ENCODE assay signal across 27 mouse cellular contexts in the genomic region with DNA sequence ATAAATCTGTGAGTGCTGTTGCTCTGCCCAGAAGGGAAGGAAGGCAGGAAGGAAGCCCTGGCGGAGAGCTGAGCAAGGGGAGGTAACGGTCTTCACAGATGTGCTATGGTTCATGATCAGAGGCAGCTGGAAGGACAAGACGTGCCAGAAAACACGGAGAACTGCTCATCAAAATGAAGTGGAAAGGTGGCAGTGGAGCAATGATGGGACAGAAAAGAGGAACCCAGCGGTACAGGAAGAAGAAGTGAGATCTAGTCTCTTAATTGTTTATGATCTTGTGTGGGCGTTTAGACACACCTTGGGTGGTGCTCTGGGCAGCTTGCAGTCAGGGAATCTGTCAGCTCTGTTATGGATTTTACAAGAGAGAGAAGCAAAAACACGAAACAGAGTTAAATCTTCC. TPM values are rescaled to one million over a fixed set of nuclear protein-coding genes. Genes with fewer than 3 reads are reported as not detected.
A peak's percentile ranks its signal among the peaks of the same experiment; 100 is the strongest.
DNase-seq lines count a peak whose midpoint lies in the region; ATAC-seq and TF ChIP-seq lines count a peak whose summit lies in the region.
"Had no signal": no experiment of that assay in that cellular context is flagged by ENCODE, and none has a peak within 500 bp of the region (broad histone marks: within the 10 kb centered on the region; RNA-seq: fewer than 3 reads in every experiment).

No protein-coding gene starts in this region.

- H3K4me1 ChIP-seq in CH12.LX (ENCODE audit: control insufficient read depth in 1 of 2, insufficient read depth in 2 of 2) = peaks cover 3 to 8% of the 10 kb centered on the region in 2 experiments; a peak in 2 of 4 replicates
- H3K4me1 ChIP-seq in bone marrow, adult 2 months (ENCODE audit: control insufficient read depth, insufficient read depth, low read length) = peaks cover 3% of the 10 kb centered on the region
- H3K4me1 ChIP-seq in hindbrain, embryonic 13.5 days (replicated peaks) = 0 out of 2 replicates have a peak, but pooled peaks cover 5% of the 10 kb centered on the region
- H3K4me1 ChIP-seq: embryonic facial prominence, embryonic 10.5 days had no signal

- no peaks in the 10 kb centered on the region for H3K36me3 ChIP-seq in CH12.LX (replicated peaks in 1 of 2; ENCODE audit: control insufficient read depth in 1 of 2, insufficient read depth in 1 of 2, low read length in 1 of 2)
- H3K36me3 ChIP-seq in hindbrain, embryonic 13.5 days = no peaks in the 10 kb centered on the region
- H3K36me3 ChIP-seq: embryonic facial prominence, embryonic 10.5 days; stomach, embryonic 15.5 days had no signal

- in situ Hi-C loops in CH12.LX (cut with MboI; ENCODE audit: low pct_ligation_motif_present, low pct_unique_long_range_greater_than_20kb, low sequenced_read_pairs) = no loop called here

- no peaks in the 10 kb centered on the region for H3K79me2 ChIP-seq in CH12.LX (replicated peaks; ENCODE audit: control insufficient read depth, extremely low read depth, insufficient read depth, poor library complexity, severe bottlenecking)

- dilution Hi-C loops in CH12.LX (cut with MboI; ENCODE audit: extremely low pct_ligation_motif_present, extremely low pct_unique_long_range_greater_than_20kb, low sequenced_read_pairs) = no loop called here

- no peak overlapping the region for H3K27ac ChIP-seq in CH12.LX (ENCODE audit: insufficient read depth, low read depth)
- H3K27ac ChIP-seq in bone marrow, adult 2 months (ENCODE audit: control insufficient read depth, insufficient read depth, low read depth, low read length, poor library complexity) = peak overlapping the region; percentile 66
- H3K27ac ChIP-seq in hindbrain, embryonic 13.5 days = no peak overlapping the region
- H3K27ac ChIP-seq: embryonic facial prominence, embryonic 10.5 days; gastrocnemius, adult 2 months; stomach, embryonic 15.5 days had no signal

- no peak overlapping the region for H3K4me3 ChIP-seq in CH12.LX (replicated peaks in 1 of 3; ENCODE audit: low read depth in 2 of 3, low read length in 2 of 3, poor library complexity in 1 of 3)
- H3K4me3 ChIP-seq in bone marrow, adult 2 months (replicated peaks; ENCODE audit: control insufficient read depth, low read depth, low read length) = no peak overlapping the region
- H3K4me3 ChIP-seq in hindbrain, embryonic 13.5 days = no peak overlapping the region
- H3K4me3 ChIP-seq: embryonic facial prominence, embryonic 10.5 days; gastrocnemius, adult 2 months; stomach, embryonic 15.5 days had no signal

- peak; percentile 91 for ATAC-seq in neutrophil, adult 5-6 weeks (ENCODE audit: extremely low read depth, insufficient number of reproducible peaks, low FRiP score, poor library complexity, severe bottlenecking)
- ATAC-seq in hindbrain, embryonic 13.5 days (ENCODE audit: low FRiP score) = no peak
- ATAC-seq: inflammation-experienced regulatory T-cells, adult 6 months; midbrain, embryonic 16.5 days had no signal

- no peak for TF ChIP-seq CTCF in CH12.LX (conservative IDR thresholded peaks at IDR 0.05 in 1 of 2, IDR thresholded peaks at IDR 0.05 in 1 of 2; ENCODE audit: low read depth in 2 of 2, low read length in 2 of 2)
- no peak for TF ChIP-seq CTCF in bone marrow, adult 2 months (IDR thresholded peaks at IDR 0.05; ENCODE audit: control insufficient read depth, insufficient read depth, low read length)

- no peak for TF ChIP-seq RAD21 in CH12.LX (IDR thresholded peaks at IDR 0.05; ENCODE audit: low read depth, low read length)

- WGBS in bone marrow, adult 2 months = 17% methylated on average over 7 of the region's 7 CpGs
- WGBS in hindbrain, embryonic 13.5 days = 88% methylated on average over 7 of the region's 7 CpGs

- TF ChIP-seq EP300 in CH12.LX (IDR thresholded peaks at IDR 0.05; ENCODE audit: low read length) = no peak; the same call in 1 of the 2 replicates

- H3K9ac ChIP-seq in CH12.LX (ENCODE audit: insufficient read depth, low read depth) = no peak overlapping the region
- no peak overlapping the region for H3K9ac ChIP-seq in hindbrain, embryonic 13.5 days
- H3K9ac ChIP-seq: stomach, embryonic 15.5 days had no signal

- peaks cover 2% of the 10 kb centered on the region for H3K9me3 ChIP-seq in CH12.LX (replicated peaks; ENCODE audit: low read length)
- no peaks in the 10 kb centered on the region for H3K9me3 ChIP-seq in hindbrain, embryonic 13.5 days
- H3K9me3 ChIP-seq: stomach, embryonic 15.5 days had no signal

- no peak for TF ChIP-seq POLR2A in CH12.LX (IDR thresholded peaks at IDR 0.05; ENCODE audit: low read depth, low read length)
- TF ChIP-seq POLR2A in bone marrow, adult 2 months (IDR thresholded peaks at IDR 0.05; ENCODE audit: borderline replicate concordance, control insufficient read depth, low read depth, low read length) = no peak

- no peaks in the 10 kb centered on the region for H3K27me3 ChIP-seq in CH12.LX (replicated peaks)
- H3K27me3 ChIP-seq in hindbrain, embryonic 13.5 days = no peaks in the 10 kb centered on the region
- H3K27me3 ChIP-seq: stomach, embryonic 15.5 days had no signal

- DNase-seq in lung, postnatal 36 days = peak; percentile 49
- DNase-seq in lung, adult 18-20 months = no peak
- DNase-seq in CH12.LX (ENCODE audit: extremely low read depth) = peak; percentile 35
- DNase-seq in urinary bladder, postnatal 14 days (ENCODE audit: low spot score) = no peak
- DNase-seq: adrenal gland, adult 2 months; cerebellum, adult 8-10 months; gastrocnemius, adult 2 months; kidney, postnatal 4 days; layer of hippocampus, adult 9-11 months; retina, postnatal 1 day; thymus, adult 2 months had no signal

- H3K4me2 ChIP-seq in CH12.LX (ENCODE audit: insufficient read depth, low read depth, poor library complexity, severe bottlenecking) = no peak overlapping the region
- no peak overlapping the region for H3K4me2 ChIP-seq in hindbrain, embryonic 13.5 days
- H3K4me2 ChIP-seq: liver, embryonic 11.5 days; stomach, embryonic 15.5 days had no signal

TF ChIP-seq in CH12.LX, 34 proteins besides CTCF, POLR2A, EP300 and RAD21:
- TF ChIP-seq CHD1 (IDR thresholded peaks at IDR 0.05; ENCODE audit: low read depth, low read length) (no peak), RCOR1 (conservative IDR thresholded peaks at IDR 0.05; ENCODE audit: low read depth, low read length) (no peak), MYC (IDR thresholded peaks at IDR 0.05; ENCODE audit: low read depth, low read length) (no peak), MAX (IDR thresholded peaks at IDR 0.05; ENCODE audit: low read length) (no peak), USF2 (conservative IDR thresholded peaks at IDR 0.05; ENCODE audit: low read depth, low read length) (no peak), HCFC1 (IDR thresholded peaks at IDR 0.05; ENCODE audit: low read depth, low read length) (no peak), MXI1 (IDR thresholded peaks at IDR 0.05; ENCODE audit: low read depth, low read length) (no peak), ZKSCAN1 (IDR thresholded peaks at IDR 0.05; ENCODE audit: borderline replicate concordance, low read depth, low read length) (no peak), ZMIZ1 (IDR thresholded peaks at IDR 0.05; ENCODE audit: low read depth, low read length) (no peak), ELF1 (IDR thresholded peaks at IDR 0.05; ENCODE audit: low read depth, low read length) (no peak), GABPA (IDR thresholded peaks at IDR 0.05; ENCODE audit: insufficient replicate concordance, low read depth, low read length) (no peak), UBTF (IDR thresholded peaks at IDR 0.05; ENCODE audit: low read depth, low read length) (no peak), ETS1 (conservative IDR thresholded peaks at IDR 0.05; ENCODE audit: low read depth, low read length) (no peak), JUND (conservative IDR thresholded peaks at IDR 0.05; ENCODE audit: low read depth, low read length) (no peak)

RNA-seq across cellular contexts. Expression of gene Cd244a, which starts 7.7 kb away (rescaled TPM):
- 0.21 and 0.34 TPM in 2 replicates for total RNA-seq in CH12.LX (2012; rRNA removed)
- 0.45 and 0.64 TPM in 2 replicates for total RNA-seq in CH12.LX (2014; rRNA removed)
- 0.41 and 0.74 TPM in 2 replicates for polyA plus RNA-seq in CH12.LX (2012; ENCODE audit: insufficient read length, low read depth)
- polyA plus RNA-seq in bone marrow, adult 2 months (2011; ENCODE audit: insufficient read depth, insufficient read length, low replicate concordance, missing spikeins) = 1.9 and 4.0 TPM in 2 replicates
- 126 and 134 TPM in 2 replicates for total RNA-seq in neutrophil, adult 5-6 weeks (2017)
- polyA plus RNA-seq in hindbrain, embryonic 13.5 days (2015; fragmentation: Nextera tagmentation; extraction: Ambion mirVana) = 0.04 TPM in 1 of 2 replicates, not detected in the other
- polyA plus RNA-seq: embryonic facial prominence, embryonic 10.5 days; forebrain, embryonic 11.5 days; hindbrain, embryonic 11.5 days; kidney, embryonic 14.5 days; limb, embryonic 11.5 days; midbrain, embryonic 16.5 days had no signal

RNA-seq across cellular contexts. Expression of gene Itln1, which starts 16.2 kb away (rescaled TPM):
- total RNA-seq in CH12.LX (2012; rRNA removed) = not detected in 2 replicates
- not detected in 2 replicates for total RNA-seq in CH12.LX (2014; rRNA removed)
- polyA plus RNA-seq in CH12.LX (2012; ENCODE audit: insufficient read length, low read depth) = not detected in 2 replicates
- polyA plus RNA-seq in bone marrow, adult 2 months (2011; ENCODE audit: insufficient read depth, insufficient read length, low replicate concordance, missing spikeins) = not detected in 2 replicates
- not detected in 2 replicates for total RNA-seq in neutrophil, adult 5-6 weeks (2017)
- polyA plus RNA-seq in hindbrain, embryonic 13.5 days (2015; fragmentation: Nextera tagmentation; extraction: Ambion mirVana) = not detected in 2 replicates
- total RNA-seq: adrenal gland, adult 2 months; gastrocnemius, adult 2 months; heart, adult 8-10 months; left cerebral cortex, adult 8-10 months had no signal
- polyA plus RNA-seq: adrenal gland, adult 2 months; embryonic facial prominence, embryonic 10.5 days; forebrain, embryonic 11.5 days; heart, postnatal 0 days; hindbrain, embryonic 11.5 days; inflammation-experienced regulatory T-cells, adult 6 months; kidney, embryonic 14.5 days; limb, embryonic 11.5 days; liver, embryonic 11.5 days; lung, embryonic 16.5 days; midbrain, embryonic 16.5 days had no signal

RNA-seq across cellular contexts. Expression of gene Alyref2, which starts 48.0 kb away (rescaled TPM):
- total RNA-seq in CH12.LX (2012; rRNA removed) (5.4 and 5.9 TPM in 2 replicates), CH12.LX (2014; rRNA removed) (4.2 and 4.6 TPM in 2 replicates)
- 4.9 and 5.3 TPM in 2 replicates for polyA plus RNA-seq in CH12.LX (2012; ENCODE audit: insufficient read length, low read depth)
- 4.5 and 8.7 TPM in 2 replicates for polyA plus RNA-seq in bone marrow, adult 2 months (2011; ENCODE audit: insufficient read depth, insufficient read length, low replicate concordance, missing spikeins)
- 20.3 and 20.7 TPM in 2 replicates for total RNA-seq in neutrophil, adult 5-6 weeks (2017)
- polyA plus RNA-seq in hindbrain, embryonic 13.5 days (2015; fragmentation: Nextera tagmentation; extraction: Ambion mirVana) = 32.0 and 34.5 TPM in 2 replicates

RNA-seq across cellular contexts. Expression of gene Ly9, which starts 55.9 kb away (rescaled TPM):
- total RNA-seq in CH12.LX (2012; rRNA removed) (43.6 and 46.7 TPM in 2 replicates), CH12.LX (2014; rRNA removed) (53.6 and 57.8 TPM in 2 replicates)
- 68.6 and 74.4 TPM in 2 replicates for polyA plus RNA-seq in CH12.LX (2012; ENCODE audit: insufficient read length, low read depth)
- 12.8 and 23.7 TPM in 2 replicates for polyA plus RNA-seq in bone marrow, adult 2 months (2011; ENCODE audit: insufficient read depth, insufficient read length, low replicate concordance, missing spikeins)
- total RNA-seq in neutrophil, adult 5-6 weeks (2017) = 83.9 and 87.7 TPM in 2 replicates
- polyA plus RNA-seq in hindbrain, embryonic 13.5 days (2015; fragmentation: Nextera tagmentation; extraction: Ambion mirVana) = 0.16 TPM in 1 of 2 replicates, not detected in the other
- total RNA-seq: gastrocnemius, adult 2 months had no signal
- polyA plus RNA-seq: forebrain, embryonic 11.5 days; hindbrain, embryonic 11.5 days; kidney, embryonic 14.5 days; limb, embryonic 11.5 days had no signal

Comparison
In these comparisons a context has a peak if more than half of its experiments do, and no peak if none do; other contexts are left out.
1. DNase-seq: peak in lung, postnatal 36 days (single experiment) and CH12.LX (single experiment); none in lung, adult 18-20 months (0 of 2) and urinary bladder, postnatal 14 days (single experiment).